Mouse (Mus musculus): ENCODE measurements around the gene Ptgis.
A peak's percentile ranks its signal among the peaks of the same experiment; 100 is the strongest.

Ptgis gene

DNA sequence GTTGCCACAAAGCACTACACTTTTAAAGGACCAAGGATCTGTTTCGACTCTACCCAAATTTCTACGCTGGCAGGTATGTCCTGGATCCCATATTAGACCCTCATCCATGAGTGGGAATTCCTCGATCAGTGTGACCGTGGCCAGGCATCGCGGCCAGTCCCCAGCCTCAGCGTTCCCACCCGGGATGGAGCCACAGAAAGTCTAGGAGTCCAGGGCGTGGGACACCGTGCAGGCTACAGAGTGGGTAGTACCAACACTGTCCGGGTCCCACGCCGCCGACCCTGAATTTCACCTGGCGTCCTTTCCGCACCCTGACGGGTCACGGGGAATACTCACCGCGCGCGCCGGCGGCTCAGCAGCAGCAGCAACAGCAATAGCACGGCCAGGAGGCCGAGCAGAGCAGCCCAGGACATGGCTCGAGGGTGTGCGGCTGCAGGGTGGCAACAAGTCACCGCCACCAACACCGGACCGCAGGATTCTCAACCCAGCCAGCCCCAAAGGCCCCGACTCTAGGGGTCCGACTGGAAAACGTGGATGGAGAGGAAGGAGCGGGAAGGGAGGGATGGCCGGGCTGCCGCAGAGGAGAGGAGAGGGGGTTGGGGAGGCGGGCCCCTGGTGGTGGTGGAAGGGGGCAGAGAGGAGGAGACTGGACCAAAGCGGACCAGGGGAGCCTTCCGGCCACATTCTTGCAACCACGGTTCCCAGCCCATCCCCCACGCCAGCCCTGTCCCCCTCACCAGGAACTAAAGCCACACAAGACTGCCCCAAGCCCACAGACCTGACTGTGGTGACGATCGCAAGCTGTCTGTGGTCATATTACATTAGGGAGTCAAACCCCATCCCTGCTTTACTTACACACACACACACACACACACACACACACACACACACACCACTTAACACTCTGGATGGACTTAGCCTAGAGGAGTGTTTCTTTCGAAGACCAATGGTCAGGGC lies at the start of gene Ptgis:
Ptgis (minus strand) TSS at position 597 of the 957 bp plus-strand sequence.
- no peak for DNase-seq

GRCm38 (mm10) chr2:167281461-167281860 lies 41.1 kb upstream of the Ptgis start:
- DNase-seq: no peak

DNA sequence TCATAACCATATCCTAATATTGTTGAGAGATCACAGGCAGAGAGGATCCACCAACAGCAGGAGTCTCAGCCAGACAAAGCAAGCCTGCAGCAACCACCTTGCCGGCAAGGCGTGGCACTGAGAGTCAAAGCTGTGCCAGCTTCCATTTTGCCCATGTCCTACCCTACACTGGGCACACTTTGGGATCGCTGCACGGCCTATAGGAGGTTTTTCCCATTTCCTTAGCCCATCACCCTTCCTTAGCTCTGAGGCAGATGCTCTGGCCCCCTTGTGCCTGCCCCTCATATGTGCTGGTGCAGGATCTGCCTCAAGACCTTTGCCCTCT lies 40.5 kb upstream of the Ptgis start:
- no peak for DNase-seq

DNA sequence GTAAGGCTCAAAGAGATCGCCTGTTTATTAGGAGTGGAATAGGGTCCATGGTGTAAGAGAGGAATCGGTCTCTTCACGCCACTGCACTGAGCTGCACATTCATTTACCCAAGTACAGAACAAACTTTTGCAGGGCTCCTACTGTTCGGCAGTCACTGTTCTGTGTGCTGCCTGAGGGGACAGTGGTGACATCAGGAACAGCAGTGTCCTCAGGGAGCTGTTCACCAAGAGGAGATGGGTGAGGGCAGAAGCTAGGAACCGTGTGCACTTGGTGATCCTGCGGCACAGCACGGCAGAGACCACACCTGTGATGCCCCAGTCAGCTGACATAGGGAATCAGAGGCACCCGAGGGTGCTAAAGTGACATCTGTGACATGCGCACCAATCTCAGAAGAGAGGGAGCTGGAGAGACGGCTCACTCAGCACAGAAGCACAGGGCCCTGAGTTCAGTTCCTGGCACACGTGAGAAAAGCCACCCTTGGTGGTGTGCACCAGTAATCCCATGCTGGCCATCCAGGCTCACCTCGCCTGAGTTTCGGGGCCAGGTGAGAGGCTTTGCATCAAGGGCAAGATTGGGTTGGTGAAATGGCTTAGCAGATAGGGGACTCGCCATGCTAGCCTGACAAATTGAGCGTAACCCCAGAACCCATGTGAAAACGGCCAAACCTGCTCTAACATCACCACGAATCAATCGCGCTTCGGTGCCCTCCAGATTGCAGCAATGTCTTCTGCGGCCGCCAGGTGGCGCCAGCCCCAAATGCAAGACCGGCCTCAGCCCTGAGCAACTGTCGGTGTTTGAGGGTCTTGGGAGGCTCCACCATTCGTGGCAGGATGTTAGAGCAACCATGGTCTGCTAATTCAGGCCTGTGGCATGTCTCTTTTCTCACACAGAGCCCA lies 39.9 kb upstream of the Ptgis start:
- peak; percentile 71 for DNase-seq

DNA sequence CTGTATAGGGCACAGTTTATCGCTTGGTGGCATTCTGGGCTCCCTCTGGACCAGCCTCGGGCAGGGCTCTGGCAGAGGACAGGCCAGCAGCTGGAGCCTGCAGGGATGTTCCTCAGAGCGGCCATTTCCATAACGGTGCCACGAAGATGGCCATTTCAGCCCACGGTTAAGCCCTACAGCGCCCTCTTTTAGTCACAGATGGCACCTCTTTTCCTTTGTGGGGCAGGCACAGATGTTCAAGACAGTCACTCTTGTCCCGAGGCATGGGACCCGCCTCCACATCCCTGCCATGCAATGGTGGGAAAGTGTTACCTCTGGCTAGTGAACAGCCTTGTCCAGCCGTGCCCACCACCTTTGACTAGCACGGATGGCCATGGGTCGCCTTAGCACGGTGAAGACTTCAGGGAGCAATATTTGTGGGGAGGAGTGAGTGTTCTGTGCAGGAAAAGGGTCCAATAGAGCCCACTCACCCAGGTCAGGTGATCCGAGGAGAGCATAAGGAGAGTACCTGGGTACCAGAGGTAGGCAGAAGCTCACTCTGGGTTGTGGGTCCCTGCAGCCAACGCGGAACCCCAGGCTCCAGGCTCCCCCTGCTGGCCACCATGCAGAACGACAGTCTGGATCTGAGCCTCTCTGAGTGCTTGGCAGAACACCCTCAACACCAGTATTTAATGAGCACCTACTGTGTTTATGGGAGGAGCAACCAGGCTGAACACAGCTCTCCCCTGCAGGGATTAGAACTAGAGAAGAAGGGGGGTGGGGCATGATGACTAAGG lies 38.5 kb upstream of the Ptgis start:
- peak; percentile 53 for DNase-seq

- DNase-seq: no peak
These were observed 37.6 kb upstream of the Ptgis start for GRCm38 (mm10) chr2:167278011-167278410.

GRCm38 (mm10) chr2:167277026-167277425 lies 36.6 kb upstream of the Ptgis start:
- DNase-seq: no peak

- no peak for DNase-seq
These were observed 35.5 kb upstream of the Ptgis start for GRCm38 (mm10) chr2:167275856-167276255.

DNA sequence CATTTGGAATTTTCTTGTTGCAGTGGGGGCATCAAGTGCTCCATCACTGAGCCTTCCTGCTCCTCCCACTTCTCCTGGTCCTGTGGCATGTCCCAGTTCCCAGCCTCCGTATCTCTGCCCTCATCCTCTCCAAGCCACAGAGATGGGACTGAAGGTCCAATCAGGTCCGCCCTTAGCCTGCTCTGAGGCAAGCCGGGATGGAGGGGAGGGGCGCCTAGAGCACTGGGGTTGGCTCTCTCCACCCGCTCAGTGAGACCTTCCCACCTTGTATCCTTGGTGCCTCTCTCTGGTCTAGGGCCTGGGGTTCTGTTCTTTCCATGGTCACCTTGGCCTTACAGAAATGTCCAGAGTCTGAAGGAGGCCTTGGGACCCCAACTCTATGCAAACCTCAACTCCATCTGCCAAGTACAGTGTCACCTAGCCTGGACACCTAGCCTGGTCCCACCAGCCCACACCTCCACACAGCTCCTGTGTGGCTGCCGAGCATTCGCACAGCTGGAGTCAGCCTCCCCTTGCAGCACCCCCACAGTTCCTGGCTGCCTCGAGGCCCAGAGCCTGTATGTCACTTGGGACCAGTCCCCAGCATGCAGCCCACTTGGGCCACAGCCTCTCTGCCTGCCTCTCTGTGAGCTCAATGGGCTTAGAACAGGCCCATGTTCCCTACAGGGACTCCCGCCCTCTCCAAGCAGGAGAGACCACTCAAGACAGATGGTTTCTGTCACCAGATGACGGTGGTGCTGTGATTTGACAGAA lies 34.5 kb upstream of the Ptgis start:
- no peak for DNase-seq

GRCm38 (mm10) chr2:167273206-167273740 lies 32.9 kb upstream of the Ptgis start:
- DNase-seq: no peak

- no peak for DNase-seq
These were observed 32.3 kb upstream of the Ptgis start for GRCm38 (mm10) chr2:167272706-167273105.

DNA sequence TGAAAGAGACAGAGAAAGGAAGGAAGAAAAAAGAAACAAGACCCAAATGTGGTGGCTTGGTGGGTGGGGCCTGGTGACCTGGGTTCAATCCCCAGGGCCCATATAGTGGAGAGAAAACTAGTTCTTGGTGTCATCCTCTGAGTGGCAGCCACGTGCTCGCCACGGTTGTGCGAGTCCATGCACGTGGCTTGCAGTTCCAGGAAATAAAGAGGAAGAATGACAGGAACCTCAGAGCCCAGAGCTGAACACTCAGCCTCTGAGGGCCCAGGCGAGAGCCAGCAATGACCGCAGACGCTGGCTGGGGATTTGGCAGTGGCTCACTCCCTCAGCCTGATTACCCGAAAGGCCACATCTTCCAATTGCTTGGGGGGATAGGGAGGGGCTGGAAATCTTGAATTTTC lies 30.7 kb upstream of the Ptgis start:
- DNase-seq: no peak

- no peak for DNase-seq
These were observed 30.1 kb upstream of the Ptgis start for GRCm38 (mm10) chr2:167270496-167270895.

GRCm38 (mm10) chr2:167268721-167269120 lies 28.3 kb upstream of the Ptgis start:
- no peak for DNase-seq

DNA sequence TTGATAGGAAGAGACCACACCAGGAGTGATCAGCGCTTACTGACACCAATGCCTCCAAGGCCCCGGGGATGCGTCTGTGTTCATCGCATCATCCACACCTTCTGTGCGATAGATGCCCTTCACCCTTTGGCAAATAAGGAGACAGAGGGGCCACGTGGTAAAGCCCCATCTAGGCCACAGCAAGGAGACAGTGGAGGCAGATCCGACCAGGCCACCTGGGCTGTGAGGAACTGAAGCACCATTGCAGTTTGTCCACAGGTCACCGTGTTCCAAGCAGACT lies 27.9 kb upstream of the Ptgis start:
- no peak for DNase-seq

GRCm38 (mm10) chr2:167267531-167268410 lies 27.4 kb upstream of the Ptgis start:
- peak; percentile 35 for DNase-seq

- no peak for DNase-seq
These were observed 25.8 kb upstream of the Ptgis start for GRCm38 (mm10) chr2:167266231-167266630.

GRCm38 (mm10) chr2:167265806-167266205 lies 25.4 kb upstream of the Ptgis start:
- no peak for DNase-seq

- DNase-seq: no peak
These were observed 24.6 kb upstream of the Ptgis start for GRCm38 (mm10) chr2:167265021-167265420.

- DNase-seq: no peak
These were observed 23.5 kb upstream of the Ptgis start for GRCm38 (mm10) chr2:167263931-167264330.

Measured in right cerebral cortex, adult 18-20 months (tissue).